Mouse (Mus musculus) CD8-positive naive resting alpha-beta T cell, adult 2 months (primary cell): ENCODE data around the gene Lbx1.

ENCODE experiments used
- DNase-seq, 2 experiments: peaks; one replicate each; pipeline ENCODE4 v3.0.0; 2022; ENCODE audit warnings: low read depth in 2 of 2, low spot score in 2 of 2

Gene Lbx1

DNA sequence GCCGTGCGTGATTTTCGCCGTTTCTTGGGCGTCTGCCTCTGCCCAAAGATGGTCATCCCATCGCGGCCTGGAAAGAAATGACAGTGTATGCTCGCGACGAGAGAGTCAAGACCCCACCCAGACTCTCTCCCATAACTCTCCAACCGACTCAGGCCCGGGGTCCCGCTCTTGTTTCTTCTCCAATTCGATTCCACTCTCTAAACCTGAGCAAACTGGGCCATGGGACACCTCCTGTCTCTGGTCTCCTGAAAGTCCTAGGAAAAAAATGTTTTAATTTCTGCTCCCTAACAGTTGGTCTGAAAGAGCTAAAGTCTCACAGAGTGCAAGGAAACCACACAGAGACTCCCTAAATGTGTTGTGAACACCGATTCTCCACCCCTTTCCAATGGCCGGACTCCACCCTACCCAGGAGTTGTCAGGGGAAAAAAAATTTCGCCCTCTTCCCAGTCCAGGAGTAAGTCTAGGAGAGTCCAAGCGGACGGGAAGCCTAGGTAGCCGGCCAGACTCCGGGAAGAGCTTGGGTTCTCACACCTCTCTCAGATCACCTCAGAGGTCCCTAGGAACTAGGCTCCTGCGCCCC lies 1.3 kb downstream of the Lbx1 start:
- DNase-seq = no peak

DNA sequence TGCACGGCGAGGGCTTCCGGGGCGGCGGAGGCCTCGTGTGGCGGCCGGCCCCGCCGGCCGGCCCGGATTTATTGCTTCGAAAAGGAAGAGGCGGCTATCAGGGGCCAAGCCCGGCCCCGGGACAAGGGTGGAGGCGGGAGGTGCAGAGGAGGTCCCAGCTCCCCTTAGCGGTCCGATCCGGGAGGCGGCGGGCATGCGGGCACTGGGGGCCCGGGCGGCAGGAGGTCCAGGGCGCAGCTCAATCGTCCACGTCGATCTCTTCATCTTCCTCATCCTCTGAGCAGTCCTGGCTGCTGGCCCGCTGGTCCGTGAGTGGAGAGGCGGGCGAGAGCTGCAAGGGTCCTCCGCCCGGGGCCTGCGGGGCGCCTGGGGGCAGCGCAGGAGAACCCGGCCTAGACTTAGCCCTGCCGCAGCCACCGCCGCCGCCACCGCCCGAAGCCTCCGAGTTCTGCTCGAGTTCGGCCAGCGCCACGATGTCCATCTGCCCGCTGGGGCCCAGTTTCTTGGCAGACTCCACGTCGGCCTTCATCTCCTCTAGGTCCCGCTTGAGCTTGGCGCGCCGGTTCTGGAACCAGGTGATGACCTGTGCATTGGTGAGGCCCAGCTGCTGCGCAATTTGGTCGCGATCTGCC lies 2.0 kb downstream of the Lbx1 start:
- no peak for DNase-seq

DNA sequence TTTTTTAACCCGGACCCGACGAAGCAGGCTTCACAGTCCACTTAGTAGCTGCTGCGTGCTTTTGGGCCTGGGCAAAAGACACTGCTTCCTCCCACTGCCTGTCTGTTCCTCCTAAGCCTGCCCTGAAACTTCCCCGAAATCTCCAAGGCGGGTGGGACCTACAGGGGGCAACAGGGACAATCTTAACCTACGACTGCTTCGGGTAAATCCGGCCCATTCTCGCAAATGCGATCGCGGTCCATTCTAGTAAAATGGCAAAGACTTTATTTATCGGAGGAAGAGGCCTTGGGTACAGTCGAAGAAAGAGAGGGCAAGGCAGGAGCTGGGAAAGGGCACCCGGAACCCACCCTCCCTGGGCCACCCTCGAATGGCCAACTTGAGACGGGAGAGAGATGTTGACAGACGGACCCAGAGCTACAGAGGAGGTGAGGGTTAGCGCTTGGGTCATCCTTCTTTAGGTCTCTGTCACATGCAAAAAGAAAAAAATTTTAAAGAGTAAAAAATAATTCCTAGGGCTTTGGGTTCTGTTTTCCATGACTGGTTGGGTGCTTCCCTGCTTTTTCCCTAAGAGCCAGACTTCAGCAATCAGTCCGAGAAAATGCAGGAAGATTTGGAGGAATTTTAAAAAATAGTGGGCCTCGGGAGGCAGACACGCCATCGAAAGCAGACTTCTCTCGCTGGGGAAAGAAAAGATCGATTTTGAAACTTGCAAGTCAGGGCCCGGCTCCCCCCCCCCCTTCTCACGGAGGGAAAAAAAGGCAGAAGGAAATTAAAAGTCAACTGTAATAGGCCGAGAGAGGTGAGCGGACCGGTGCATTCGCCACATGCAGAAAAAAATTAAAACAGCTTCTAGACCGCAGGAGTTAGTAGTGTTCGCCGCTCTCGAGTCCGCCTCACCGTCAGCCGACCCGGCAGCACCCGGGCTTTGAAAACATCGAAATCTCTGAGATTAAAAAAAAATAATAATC lies 2.9 kb downstream of the Lbx1 start:
- no peak for DNase-seq

DNA sequence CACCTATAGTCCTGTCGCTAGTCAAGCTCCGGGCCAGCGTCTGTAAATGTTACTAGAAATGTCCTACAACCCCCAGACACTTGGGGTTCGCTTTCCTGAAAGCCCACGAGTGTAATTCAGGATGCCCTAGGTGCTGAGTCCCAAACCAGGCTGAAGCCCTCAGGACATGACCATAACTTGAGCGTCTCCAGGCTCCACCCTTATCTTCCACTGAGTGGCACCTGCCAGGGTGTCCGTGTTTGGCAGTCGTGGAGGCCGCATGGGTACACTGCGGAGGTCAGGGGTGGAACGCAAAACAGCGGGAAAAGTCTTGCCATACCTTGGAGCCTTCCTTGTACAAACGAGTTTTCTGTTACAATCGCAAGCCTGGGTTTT lies 3.6 kb downstream of the Lbx1 start:
- no peak for DNase-seq

DNA sequence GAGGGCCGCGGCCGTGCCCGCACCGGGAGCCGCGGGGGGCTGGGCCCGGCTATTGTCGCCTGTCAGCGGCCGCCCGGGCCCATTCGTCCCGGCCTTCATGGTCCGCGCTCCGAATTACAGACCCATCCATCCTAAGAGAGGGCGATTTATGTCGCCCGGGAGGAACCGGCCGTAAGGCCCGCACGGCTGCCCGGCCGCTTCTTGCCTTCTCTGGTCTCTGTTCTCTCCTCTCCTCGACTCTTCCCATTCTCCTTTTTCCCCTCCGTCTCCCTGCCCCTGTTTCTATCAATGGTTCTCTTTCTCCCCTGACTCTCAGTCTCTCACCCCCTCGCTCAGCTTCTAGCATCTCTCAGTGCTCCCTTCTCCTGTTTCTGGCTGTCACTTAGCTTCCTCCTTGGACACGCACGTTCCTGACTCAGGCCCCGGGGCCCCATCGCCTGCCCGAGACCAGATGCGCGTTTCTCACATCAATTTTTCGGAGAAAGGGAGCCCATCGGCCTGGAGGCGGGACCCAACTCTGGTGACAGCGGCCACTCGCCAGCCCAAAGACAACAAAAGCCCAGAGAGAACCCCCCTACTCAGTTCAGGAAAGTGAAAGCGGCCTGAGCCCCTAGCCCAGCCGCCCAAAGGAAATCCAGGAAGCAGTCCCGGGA lies 4.1 kb downstream of the Lbx1 start:
- no peak for DNase-seq

DNA sequence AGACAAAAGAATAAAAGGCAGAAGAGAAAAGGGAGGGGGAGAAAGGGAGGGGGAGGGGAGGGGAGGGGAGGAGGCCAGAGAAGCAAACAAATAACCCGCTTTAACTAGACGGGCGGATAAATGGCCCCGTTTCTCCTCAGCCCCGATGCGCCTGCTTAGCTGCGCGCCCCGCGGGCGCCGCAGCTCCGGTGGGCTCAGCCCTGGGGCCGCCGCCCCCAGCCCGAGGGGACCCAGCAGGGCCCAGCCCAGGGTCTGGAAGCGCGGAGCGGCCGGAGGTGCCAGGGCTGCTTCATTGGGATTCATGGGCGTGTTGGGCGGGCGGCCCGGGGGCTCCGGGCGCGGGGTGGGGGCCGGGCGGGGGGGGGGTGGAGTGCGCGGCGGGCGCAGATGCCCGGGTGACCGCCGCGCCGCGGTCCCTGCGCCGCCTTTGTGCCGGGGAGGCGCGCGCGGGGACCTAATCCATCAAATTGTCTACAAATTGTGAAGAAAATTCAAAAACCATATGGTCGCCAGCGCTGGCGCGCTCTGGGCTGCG lies 4.7 kb downstream of the Lbx1 start:
- no peak for DNase-seq

DNA sequence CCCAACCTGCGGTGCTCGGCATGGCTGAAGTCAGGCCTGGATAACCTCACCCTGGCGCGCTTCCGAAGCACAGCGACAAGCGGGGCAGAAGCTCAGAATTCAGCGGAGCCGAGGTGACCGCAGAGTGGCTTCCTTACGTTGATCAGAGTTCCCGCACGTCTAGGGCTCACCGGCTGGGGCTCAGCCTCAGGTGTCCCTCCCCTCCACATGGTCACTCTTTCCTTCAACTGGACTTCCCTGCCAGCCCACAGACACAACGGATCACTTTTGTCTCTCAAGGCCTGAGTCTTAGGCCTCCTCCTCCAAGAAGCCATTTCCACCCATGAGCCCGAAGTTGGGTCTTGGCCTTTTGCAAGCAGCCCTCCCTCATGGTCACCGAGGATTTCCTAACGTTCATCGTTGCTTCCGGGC lies 5.4 kb downstream of the Lbx1 start:
- no peak for DNase-seq

DNA sequence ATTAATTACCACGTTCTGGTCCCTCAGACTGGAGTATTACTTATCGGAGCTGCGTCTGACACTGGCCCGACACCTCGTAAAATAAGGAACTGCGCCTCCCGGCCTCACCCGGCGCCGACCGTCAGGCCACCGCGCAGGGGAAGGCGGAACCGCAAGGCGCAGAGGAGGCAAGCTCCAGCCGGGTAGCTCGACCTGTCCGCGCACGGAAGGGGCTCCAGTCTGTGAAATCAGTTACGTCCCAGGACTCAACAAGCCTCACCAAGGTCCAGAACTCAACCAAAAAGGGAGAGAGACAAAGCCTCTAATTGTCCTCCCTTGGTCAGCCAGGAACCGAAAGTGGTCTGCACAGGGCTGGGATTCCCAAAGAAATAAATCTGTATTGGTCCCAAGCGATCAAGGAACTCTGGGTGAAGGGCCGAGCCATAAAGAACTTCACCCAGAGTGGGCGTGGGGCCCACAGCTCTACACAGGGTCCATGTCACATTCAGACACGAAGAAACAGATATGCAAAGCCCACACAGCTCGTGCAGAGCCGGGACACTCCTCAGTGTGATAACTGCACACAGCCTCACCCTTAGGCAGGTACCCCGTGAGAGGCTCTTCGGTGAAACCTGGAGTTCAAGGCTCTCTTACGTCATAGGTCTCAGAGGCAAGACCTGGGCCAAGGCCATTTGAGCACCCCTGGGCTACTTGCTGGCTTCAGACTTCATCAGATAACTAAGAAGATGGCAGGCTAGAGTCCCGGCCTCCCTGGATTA lies 6.1 kb downstream of the Lbx1 start:
- DNase-seq = no peak

DNA sequence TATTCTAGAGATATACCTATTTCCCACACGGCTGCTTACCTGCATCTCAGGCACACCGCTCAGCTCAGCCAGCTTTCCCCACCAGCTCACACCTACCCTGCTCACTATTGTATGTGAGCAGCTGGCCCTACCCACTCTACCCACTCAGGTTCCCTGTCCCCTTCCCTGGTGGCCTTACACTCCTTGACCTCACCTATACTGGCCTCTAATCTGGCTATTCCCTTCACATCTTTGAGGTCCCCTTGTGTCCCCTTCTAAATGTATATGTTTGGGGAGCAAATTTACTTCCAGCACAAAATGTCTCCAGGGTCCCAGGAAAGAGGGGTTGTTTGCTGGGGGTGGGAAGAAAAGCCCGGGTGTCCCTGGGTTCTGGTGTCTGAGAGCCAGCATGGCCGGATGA lies 6.8 kb downstream of the Lbx1 start:
- no peak for DNase-seq

DNA sequence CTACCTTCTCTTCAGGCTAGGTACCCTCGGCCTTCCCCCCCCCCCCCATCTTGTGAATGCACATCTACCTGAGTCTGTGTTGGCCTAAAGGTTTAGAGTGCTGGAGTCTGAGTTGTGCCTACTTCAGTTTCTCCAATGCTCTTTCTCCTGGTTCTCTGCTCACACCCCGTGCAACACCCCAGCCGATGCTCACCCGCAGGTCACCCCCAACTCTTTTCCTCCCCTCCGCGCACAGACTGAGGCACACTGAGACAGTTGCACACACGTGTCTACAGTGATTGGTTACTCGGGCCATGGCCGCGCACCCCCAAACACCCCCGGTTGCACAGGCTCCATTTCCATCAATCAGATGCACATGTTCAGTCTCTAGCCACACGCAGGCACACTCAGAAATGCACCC lies 7.5 kb downstream of the Lbx1 start:
- no peak for DNase-seq

DNA sequence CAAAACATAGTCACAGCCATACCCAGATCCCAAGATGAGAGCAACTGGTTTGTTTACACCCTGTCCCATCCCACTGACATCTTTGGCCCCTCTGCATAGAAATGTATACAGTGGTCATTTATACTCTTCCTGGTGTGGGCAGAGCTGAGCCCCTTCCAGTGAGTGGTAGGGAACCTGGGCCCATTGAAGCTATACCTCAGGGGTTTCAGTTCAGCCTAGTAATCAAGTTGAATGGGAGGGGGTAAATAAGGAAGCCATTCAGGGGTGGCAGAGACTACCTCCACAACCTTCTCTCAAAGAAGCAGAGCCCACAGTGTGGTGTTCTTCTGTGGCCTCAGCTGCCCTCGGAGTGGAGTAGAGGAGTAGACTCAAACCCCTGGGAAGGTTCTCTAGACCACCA lies 7.9 kb downstream of the Lbx1 start:
- no peak for DNase-seq

DNA sequence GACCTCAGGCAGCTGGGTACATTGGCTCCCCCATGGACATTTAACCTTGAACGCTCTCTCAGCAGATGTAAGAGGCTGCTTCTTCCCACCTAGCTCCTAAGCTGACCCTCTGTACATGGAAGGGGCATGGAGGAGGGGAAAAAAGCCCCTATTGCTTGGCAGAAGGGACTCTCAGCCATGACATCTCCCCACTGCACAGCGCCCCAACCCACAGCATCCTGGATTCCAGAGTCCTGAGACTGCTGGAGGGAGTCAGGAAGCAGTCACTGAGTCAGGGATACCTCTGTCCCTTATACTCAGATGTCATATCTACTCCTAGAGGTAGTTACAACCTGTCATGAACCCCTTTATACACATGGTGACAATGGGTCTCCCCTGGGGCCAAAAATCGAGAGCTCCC lies 8.6 kb downstream of the Lbx1 start:
- no peak for DNase-seq

DNA sequence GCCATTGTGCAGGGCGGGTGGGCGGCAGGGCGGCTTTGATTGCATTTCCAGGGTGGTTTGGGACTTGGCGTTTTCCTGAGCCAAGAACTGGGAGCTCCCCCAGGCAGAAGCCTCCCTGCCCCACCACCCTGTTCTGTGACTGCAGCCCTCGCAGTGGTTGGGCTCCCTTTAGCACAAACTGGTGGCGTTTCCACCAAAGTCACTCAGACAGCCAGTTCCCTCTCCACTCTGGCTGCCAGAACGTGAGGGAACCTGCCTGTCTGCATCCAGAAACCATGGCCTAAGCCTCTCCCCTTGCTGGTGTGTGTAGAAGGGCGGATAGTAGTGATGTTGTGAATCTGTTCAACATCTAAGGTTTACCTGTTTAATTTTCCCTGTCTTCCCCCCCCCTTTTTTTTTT lies 9.4 kb downstream of the Lbx1 start:
- DNase-seq = no peak

DNA sequence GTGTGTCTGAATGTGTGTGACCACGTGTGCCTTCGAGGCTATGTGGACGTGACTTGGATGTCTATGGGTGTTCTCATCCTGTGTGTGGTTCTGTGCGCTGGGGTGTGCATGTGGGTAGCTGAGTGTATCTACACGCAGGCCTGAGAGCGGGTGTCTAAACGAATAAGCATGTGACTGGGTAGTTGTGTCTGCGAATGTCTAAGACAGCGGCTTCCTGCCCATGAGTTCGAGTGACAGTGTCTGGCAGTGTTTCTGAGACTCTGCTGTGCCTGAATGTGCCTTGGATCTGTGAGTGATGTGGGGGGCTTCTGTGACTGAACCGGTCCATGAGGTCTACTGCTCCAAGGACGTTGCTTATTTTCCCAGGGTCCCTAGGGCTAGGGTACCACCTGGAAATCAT lies 10.5 kb downstream of the Lbx1 start:
- DNase-seq = no peak

DNA sequence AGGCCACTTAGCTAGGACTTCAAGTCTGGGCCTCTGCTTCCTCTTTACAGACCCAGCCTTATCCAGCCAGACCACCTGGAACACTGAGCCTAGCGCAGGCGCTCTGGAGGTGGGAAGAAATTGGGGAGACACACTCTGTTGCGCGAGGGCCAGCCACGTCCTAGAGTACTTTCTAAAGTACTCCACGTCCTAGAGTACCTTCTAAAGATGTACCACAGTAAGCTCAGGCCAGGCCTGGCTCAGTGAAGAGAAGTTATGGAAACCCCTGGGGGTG lies 11.4 kb downstream of the Lbx1 start:
- DNase-seq = no peak

DNA sequence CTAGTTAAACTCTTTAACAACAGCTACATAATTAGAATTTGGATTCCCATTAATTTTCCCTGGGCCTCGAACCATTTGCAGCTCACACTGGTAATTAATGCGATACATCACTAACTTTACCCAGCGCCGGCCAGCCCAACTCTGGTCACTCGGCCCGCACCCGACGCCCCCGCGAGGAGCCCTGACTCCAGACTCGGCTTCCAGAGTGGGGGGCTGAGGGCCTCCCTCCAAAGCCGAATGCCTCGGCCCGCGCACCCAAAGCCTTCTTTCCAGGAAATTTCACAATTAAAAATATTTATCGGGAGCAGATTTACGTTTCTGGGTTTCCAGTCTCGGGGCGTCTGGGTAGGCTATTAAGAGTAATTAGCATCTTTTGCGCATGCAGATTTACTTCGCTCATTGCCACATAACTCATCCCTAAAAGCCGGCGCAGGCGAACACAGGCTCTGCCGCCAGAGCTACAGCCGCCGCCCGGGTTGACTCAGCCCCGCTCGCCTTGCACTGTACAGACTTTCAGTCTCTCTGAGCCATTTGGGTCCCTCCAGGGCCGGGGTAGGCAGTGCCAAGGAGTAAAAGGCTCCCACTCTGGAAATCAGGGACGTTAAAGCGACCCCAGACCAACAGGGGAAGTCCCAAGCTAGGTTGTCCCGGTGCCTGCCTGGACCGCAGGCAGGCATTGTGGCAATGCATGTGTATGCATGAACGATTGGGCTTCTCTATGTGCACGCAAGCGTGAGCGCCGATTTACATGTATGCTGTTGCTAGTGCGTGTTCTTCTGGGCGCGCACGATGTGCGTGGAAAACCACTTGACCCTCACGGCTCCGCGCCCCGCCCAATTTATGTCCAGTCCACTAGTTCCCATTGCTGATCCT lies 12.0 kb downstream of the Lbx1 start:
- no peak for DNase-seq

DNA sequence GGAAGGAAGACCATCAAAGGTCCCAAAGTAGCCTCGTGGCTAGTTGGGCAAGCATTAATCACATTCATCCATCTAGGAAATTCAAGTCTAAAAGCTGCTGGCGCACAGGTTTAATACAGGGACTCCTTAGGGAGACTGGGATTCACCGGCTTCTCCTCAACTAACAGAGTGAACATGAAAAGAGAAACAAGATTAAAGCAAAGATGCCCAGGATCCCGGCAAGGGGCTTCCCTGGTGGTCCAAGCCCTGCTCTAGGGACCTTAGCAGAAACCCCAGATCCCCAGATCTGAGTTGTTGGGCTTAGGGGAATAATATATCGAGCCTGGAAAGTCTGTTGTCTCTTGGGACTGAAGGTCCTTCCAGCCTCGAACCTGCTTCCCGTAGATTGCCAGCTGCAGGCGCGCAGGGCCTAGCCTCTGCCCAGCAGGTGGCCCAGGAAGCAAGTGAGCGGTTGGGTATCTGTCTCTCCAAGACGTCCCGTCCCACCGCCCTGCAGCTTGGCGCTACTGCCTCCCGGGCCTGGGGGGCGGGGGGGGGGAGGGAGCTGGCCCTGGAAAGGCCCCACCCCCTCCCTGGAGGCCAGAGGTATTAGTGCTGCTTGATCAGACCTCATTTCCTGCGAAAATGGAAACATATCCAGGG lies 13.3 kb downstream of the Lbx1 start:
- no peak for DNase-seq

DNA sequence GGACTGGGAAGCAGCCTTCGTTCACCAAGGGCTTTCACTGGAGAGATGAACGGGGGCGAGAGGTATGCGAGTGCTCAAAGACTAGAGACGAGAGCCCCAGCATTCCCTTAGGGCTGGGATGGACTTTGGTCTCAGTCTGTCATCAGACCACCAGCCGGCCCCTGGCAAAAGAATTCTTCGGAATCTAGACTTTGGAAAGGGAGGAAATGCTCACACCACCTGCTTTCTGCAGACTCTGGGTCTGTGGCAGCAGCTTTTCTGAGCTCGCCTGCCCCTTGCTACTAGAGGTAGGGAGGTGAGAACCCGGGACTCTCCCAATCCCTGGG lies 14.2 kb downstream of the Lbx1 start:
- DNase-seq = no peak

DNA sequence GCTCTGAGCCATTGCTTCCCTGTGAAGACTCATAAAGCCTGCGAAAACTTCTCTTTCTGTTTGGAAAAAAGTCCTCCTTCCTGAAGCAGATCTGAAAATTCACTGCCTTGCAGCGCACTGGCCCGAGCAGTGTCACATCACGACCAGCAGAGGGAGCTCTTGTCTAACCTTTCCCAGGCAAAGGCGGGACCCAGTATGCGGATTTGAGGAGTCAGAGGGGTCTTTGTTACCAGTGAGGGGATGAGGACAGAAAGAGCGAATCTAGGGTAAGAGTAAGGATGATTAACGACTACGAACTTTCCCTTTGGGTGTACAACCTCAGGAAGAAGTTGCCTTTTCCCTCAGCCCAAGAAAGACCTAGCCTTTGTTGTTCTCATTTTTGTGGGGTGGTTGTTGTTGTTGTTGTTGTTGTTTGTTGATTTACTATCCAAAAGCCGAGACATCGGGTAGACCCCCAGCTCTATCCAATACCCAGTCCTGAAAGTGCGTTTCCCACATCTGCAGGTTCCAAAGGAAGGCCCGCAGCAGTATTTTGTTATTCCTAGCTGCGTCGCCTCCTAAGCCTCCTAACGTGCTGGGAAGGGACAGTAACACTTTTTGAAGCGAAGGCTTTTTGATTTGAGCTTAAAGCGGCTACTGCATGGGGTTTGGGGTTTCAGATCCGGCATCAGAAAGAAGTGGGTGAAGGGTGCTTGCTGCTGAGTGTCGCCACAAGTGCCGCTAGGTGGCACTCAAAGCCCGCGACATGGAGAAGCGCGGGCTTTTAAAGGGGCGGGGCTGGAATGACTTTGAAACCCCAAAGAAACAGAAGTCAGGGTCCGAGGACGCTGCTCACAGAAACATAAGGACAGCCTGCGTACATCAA lies 14.8 kb downstream of the Lbx1 start:
- peak; percentile 43 to 62 for DNase-seq
